Mouse (Mus musculus) bone marrow, adult 2 months (tissue): ENCODE data around the gene Crb2. TPM values are rescaled to one million over a fixed set of nuclear protein-coding genes. Genes with fewer than 3 reads are reported as not detected.
A peak's percentile ranks its signal among the peaks of the same experiment; 100 is the strongest.

Experiments used
- H3K27ac ChIP-seq: fragments of 200-500 bp; 2 replicates; pipeline ENCODE4 v1.5.1; 2012; ENCODE audit warnings: low read depth, mild to moderate bottlenecking, control low read depth, inconsistent platforms, low read length; ENCODE audit not compliant: control insufficient read depth, poor library complexity, insufficient read depth
- H3K4me1 ChIP-seq: fragments of 200-500 bp; 2 replicates; pipeline ENCODE4 v1.6.1; 2011; ENCODE audit warnings: low read length; ENCODE audit not compliant: control insufficient read depth, insufficient read depth
- H3K4me3 ChIP-seq: fragments of 200-500 bp; replicated peaks from 2 replicates; pipeline ENCODE3; 2011; ENCODE audit warnings: mild to moderate bottlenecking, low read depth, low read length, control low read depth; ENCODE audit not compliant: control insufficient read depth
- CTCF ChIP-seq: fragments of 200-500 bp; IDR thresholded peaks from 2 replicates; pipeline ENCODE4 v1.5.1; 2011; ENCODE audit warnings: low read length, control low read depth; ENCODE audit not compliant: control insufficient read depth, insufficient read depth
- POLR2A ChIP-seq: fragments of 200-500 bp; IDR thresholded peaks from 2 replicates; pipeline ENCODE4 v1.6.1; 2011; ENCODE audit warnings: low read depth, mild to moderate bottlenecking, control low read depth, low read length, borderline replicate concordance; ENCODE audit not compliant: control insufficient read depth
- WGBS: fragments of 180-500 bp; shearing (Covaris S2); methylation state at CpG from one replicate; pipeline ENCODE4 v1.1.7; 2018; 5-methylcytosine and 5-hydroxymethylcytosine counted together
- polyA plus RNA-seq: library from polyadenylated mRNA; stranded (reverse); fragments of >200 nt; gene quantifications from 2 replicates; pipeline ENCODE4 v1.2.4, GENCODE M21; 2011; ENCODE audit warnings: low replicate concordance; ENCODE audit not compliant: missing spikeins, insufficient read depth, insufficient read length

Crb2 gene
- polyA plus RNA-seq, 1 experiment: not detected

DNA sequence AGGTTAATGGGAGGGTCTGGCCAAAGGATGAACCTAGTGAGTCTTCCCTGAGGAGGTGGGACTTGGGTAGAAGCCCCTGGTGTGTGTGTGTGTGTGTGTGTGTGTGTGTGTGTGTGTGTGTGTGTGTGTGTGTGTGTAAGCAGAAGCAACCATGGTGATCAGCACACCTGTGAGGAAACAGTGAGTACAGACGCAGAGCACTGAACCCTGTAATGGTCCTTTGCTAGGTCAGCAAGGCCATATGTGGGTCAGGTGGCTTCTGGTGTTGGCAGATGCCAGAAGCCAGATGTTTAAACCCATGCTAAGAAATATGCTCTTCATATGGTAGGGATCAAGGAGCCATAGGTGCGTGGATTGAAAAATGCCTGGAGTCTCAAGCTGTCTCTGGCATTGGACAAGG, 11.5 kb upstream of the Crb2 start:
- Histone ChIP-seq H3K4me3 (no peak overlapping the region), H3K4me1 (peaks cover 7% of the 10 kb centered on the region), H3K27ac (peak overlapping the region; percentile 87)
- no peak for TF ChIP-seq POLR2A
- no peak for TF ChIP-seq CTCF
- 84% methylated on average over 2 of the region's 2 CpGs for WGBS

DNA sequence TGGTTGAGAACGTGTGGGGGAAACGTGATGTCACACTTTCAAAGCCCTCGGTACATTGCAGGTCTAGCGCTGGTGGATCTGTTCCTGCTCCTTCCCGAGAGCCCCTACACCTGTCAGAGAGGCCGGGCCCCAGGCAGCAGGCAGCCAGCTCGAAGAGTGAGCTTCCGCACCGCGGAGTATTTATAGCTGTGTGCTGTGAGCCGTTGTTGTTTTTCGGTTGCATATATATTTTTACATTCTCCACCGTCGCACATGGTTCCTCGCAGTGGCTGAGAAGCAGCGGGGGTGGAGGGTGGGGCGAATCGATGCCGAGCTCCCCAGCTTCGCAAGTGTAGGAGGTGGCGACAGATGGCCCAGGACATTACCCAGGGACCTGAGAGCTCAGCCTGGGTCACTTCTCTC, 11.0 kb upstream of the Crb2 start:
- TF ChIP-seq POLR2A: peak; percentile 48; the same call in 1 of the 2 replicates
- no peak for TF ChIP-seq CTCF
- H3K4me1 ChIP-seq: peaks cover 7% of the 10 kb centered on the region
- WGBS: 7% methylated on average over 21 of the region's 21 CpGs
- H3K4me3 ChIP-seq: no peak overlapping the region
- H3K27ac ChIP-seq: peak overlapping the region; percentile 87

DNA sequence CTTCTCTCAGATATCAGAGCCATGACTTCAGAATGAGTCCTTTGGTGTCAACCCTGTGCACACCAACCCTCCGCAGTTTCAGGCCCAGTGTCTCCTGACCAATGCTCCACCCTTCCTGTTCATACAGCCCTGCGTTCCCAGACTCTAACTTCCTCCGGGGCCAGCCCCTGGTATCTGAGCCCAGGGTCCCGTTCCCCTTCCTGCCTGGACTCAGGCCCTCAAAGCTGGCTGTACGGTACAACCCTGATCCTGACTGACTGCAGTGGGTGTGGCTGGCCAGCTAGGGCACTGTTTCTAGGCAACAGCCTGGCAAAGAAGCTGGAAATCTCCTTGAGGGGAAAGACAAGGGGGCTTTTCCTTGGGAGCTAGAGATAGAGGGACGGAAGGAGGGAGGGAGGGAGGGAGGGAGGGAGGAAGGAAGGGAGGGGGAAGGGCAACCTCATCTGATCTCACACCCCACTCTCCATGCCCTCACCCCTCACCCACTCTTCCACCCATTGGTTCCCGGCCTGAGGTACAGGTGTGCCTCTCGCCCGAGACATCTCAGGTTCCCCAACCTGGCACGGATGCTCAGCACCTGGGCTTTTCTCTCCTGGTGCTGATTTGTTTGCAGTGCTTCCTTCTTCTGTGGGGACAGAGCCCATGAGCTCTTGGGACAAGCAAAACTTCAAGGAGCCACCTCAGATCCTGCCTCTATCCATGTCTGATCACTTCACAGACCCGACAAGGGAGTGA, 9.9 kb upstream of the Crb2 start:
- 41% methylated on average over 11 of the region's 11 CpGs for WGBS
- Histone ChIP-seq H3K4me1 (peaks cover 7% of the 10 kb centered on the region), H3K27ac (peak overlapping the region; percentile 87), H3K4me3 (no peak overlapping the region)
- TF ChIP-seq CTCF: no peak

DNA sequence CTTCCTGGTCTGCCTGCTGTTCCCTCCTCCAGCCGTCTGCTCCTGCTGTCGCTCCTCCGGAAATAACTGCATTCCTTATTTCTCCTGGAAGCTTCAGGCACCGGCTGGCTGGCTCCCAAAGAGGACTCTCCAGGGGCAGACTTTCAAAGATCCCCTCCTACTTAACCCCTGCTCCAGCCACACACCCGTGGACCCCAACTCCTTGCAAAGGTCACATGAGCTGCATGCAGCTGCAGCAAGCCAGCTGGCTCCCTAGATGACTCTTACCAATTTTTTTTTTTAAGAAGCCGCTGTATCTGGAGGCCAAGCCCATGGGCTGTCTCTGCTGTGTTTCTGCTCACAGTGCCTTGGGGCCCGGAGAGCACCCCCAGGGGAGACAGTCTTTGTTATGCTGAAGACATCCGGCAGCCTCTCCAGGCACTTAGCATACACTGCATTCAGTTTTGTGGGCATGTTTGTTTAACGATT, 8.9 kb upstream of the Crb2 start:
- TF ChIP-seq POLR2A: no peak
- no peak for TF ChIP-seq CTCF
- Histone ChIP-seq H3K4me3 (no peak overlapping the region), H3K27ac (peak overlapping the region; percentile 61), H3K4me1 (peaks cover 7% of the 10 kb centered on the region)
- 68% methylated on average over 9 of the region's 9 CpGs for WGBS

DNA sequence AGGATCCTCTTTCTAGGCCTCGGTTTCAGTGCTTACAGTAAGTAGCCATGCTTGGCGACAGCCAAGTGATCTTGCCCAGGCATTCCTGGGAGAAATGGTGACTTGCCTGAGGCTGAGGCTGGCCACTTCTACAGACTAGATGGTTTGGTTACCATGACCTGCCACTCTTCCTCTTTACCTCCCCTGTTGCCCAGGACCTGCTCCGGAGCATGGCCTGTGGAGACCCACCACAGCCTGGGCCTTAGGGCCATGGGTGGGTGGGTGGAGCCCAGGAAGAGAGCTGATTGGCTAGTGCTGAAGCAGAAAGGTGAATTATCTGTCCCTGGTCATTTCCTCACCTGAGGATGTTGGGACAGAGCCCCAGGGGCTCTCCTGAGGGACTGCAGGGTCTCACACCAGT, 8.3 kb upstream of the Crb2 start:
- no peak overlapping the region for H3K4me3 ChIP-seq
- peak overlapping the region; percentile 49 for H3K27ac ChIP-seq
- H3K4me1 ChIP-seq: peaks cover 7% of the 10 kb centered on the region
- no peak for TF ChIP-seq POLR2A
- WGBS: 73% methylated on average over 3 of the region's 3 CpGs

DNA sequence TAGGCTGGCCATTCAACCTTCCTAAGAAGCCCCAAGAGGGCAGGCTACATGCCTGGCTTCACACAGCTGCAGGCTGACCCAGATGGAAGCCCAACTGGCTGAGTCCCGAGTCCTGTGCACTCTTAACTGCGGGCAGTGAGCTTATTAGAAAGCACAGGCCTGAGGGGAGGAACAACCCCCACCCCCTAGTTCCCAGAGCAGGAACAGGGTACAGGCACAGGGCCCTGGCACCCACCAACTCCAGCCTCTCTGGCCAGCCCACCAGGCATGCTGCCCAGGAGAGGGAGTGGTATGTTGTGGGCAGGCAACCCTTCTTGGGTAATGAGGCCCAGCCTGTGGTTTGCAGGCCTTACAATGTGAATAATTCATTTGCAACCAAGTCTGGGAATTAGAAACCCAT, 7.1 kb upstream of the Crb2 start:
- WGBS: 45% methylated on average over 2 of the region's 2 CpGs
- Histone ChIP-seq H3K4me1 (peaks cover 7% of the 10 kb centered on the region), H3K27ac (peak overlapping the region; percentile 53), H3K4me3 (no peak overlapping the region)
- TF ChIP-seq CTCF (no peak), POLR2A (no peak)

DNA sequence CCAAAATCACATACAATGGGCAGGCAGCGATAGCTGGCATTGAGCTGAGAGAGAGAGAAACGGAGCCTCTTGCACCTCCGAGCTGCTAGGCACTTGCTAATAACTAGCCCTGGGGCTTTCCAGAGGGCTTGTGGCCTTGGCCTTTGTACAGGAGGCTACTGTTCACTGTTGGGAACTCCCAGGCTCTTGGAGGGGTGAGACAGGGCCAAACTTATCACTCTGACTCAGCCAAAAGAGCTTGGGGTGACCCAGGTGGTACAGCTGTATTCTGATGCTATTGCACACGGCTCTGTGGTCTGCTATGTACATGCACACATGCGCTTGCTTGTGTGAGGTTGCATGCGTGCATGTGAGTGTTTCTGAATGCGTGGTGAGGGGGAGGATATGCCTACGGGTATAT, 6.3 kb upstream of the Crb2 start:
- TF ChIP-seq POLR2A (no peak), CTCF (no peak)
- H3K4me3 ChIP-seq: no peak overlapping the region
- peaks cover 5% of the 10 kb centered on the region for H3K4me1 ChIP-seq
- no peak overlapping the region for H3K27ac ChIP-seq
- 77% methylated on average over 8 of the region's 8 CpGs for WGBS

DNA sequence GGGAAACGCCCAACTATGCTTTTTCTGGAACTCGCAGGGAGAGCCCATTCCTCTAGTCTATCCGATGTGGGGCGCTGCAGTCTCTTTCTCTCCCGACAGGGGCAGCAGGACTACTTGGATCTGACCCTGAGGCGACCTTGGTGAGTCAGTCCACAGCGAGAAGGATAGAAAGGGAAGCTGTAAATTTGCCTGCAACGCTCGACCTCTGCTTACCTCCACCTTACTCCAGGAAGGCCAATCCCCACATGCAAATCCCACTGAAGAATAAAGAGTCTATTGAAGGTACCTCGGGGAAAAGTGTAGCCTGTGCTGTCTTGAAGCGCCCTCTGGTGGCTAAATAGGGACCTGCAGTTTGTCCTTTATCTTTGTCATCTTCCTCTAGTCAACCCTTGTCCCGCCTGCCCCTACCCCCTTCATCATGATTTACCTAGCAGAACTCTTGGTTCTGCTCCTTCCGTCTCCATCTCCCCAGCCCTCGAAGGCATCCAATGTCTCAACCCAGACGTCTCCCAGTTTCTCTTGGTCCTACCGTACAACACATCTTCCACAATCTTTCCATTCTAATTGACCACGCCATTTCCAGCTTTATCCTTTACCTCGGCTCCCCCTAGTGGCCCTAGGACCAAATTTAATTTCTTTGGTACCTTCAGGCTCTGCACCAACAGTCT, 4.3 kb upstream of the Crb2 start:
- peak overlapping the region; percentile 45 for H3K4me3 ChIP-seq
- H3K4me1 ChIP-seq: no peaks in the 10 kb centered on the region; the same call in none of the 2 replicates
- TF ChIP-seq POLR2A (no peak), CTCF (peak; percentile 72)
- no peak overlapping the region for H3K27ac ChIP-seq
- WGBS: under 1% methylated on average over 18 of the region's 18 CpGs

DNA sequence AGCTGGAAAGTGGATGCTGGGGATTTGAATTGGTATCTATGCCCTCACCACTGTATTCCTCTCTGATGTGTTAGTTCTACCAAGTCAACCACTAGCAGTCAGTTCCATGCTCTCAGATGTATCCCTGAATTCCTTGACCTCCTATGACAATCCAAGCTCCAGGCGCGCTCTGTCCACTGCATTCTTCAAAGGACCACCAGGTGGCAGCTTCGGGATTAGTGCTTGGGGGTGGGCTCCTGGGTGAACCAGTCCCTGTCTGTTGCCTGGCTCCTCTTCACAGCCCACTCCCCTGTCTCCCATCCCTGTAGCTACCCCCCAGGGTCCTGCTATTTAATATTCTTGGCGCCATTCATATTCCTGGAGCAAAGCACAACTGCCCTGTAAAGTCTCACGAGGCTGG, 1.5 kb upstream of the Crb2 start:
- H3K4me3 ChIP-seq: no peak overlapping the region
- H3K27ac ChIP-seq: no peak overlapping the region
- WGBS: 31% methylated on average over 5 of the region's 5 CpGs
- no peak for TF ChIP-seq POLR2A
- TF ChIP-seq CTCF: peak; percentile 42; the same call in 1 of the 2 replicates
- H3K4me1 ChIP-seq: no peaks in the 10 kb centered on the region; the same call in 1 of the 2 replicates
